Mouse (Mus musculus) ES-E14 (cell line): ENCODE results near the gene Lpar6. TPM values are rescaled to one million over a fixed set of nuclear protein-coding genes. Genes with fewer than 3 reads are reported as not detected.

Source experiments
- DNase-seq: peaks from one replicate; pipeline ENCODE4 v3.0.0-alpha.2; 2013; ENCODE audit warnings: low read depth, low spot score
- H3K27ac ChIP-seq: 2 replicates; pipeline ENCODE4 v1.5.1; 2012; ENCODE audit warnings: low read depth, mild to moderate bottlenecking, low read length, moderate library complexity, mixed read lengths; ENCODE audit not compliant: poor library complexity, insufficient read depth, severe bottlenecking
- H3K36me3 ChIP-seq: 2 replicates; pipeline ENCODE4 v1.6.1; 2012; ENCODE audit warnings: mild to moderate bottlenecking, low read length, moderate library complexity, mixed read lengths; ENCODE audit not compliant: control insufficient read depth, poor library complexity, insufficient read depth, severe bottlenecking
- H3K4me1 ChIP-seq, 2 experiments: fragments of 150-350 bp in 1 of 2; sonication (generic) in 1 of 2; 2 replicates each; pipeline ENCODE4 v1.6.1; 2012; ENCODE audit warnings: low read length in 2 of 2, mild to moderate bottlenecking in 1 of 2, mixed read lengths in 1 of 2; ENCODE audit not compliant: control insufficient read depth in 2 of 2, insufficient read depth in 2 of 2, poor library complexity in 1 of 2
- H3K4me3 ChIP-seq, 2 experiments: fragments of 150-350 bp in 1 of 2; sonication (generic) in 1 of 2; 2 replicates each; pipeline ENCODE4 v1.5.1; 2012; ENCODE audit warnings: low read length in 2 of 2, low read depth in 1 of 2, mild to moderate bottlenecking in 1 of 2, mixed read lengths in 1 of 2; ENCODE audit not compliant: insufficient read depth in 1 of 2, poor library complexity in 1 of 2, severe bottlenecking in 1 of 2
- H3K9ac ChIP-seq: 2 replicates; pipeline ENCODE4 v1.6.1; 2012; ENCODE audit warnings: low read depth, mild to moderate bottlenecking, low read length, mixed read lengths; ENCODE audit not compliant: poor library complexity, insufficient read depth, severe bottlenecking
- H3K9me3 ChIP-seq: fragments of 150-350 bp; sonication (generic); 2 replicates; pipeline ENCODE4 v1.6.1; 2012; ENCODE audit warnings: low read depth, mild to moderate bottlenecking, low read length; ENCODE audit not compliant: control insufficient read depth, insufficient read depth
- CHD2 ChIP-seq: IDR thresholded peaks from 2 replicates; pipeline ENCODE4 v1.6.1; 2014; ENCODE audit warnings: mild to moderate bottlenecking, low read depth, low read length, inconsistent platforms
- HCFC1 ChIP-seq: IDR thresholded peaks from 2 replicates; pipeline ENCODE4 v1.6.1; 2012; ENCODE audit warnings: low read length, inconsistent platforms, borderline replicate concordance; ENCODE audit not compliant: insufficient read depth
- MAFK ChIP-seq: IDR thresholded peaks from 2 replicates; pipeline ENCODE4 v1.6.1; 2014; ENCODE audit warnings: mild to moderate bottlenecking, low read depth, low read length, inconsistent platforms; ENCODE audit not compliant: insufficient read depth
- ZC3H11A ChIP-seq: IDR thresholded peaks from 2 replicates; pipeline ENCODE4 v1.6.1; 2012; ENCODE audit warnings: low read depth, mild to moderate bottlenecking, inconsistent platforms, low read length, borderline replicate concordance
- ZNF384 ChIP-seq: IDR thresholded peaks from 2 replicates; pipeline ENCODE4 v1.6.1; 2012; ENCODE audit warnings: low read depth, low read length, inconsistent platforms
- in situ Hi-C, 2 experiments: fragments of 600-800 bp; cut with MboI; formaldehyde crosslinking; loops; one replicate each; pipeline ENCODE4 v1.15.1; 2025; ENCODE audit warnings: low sequenced_read_pairs in 2 of 2, inconsistent platforms in 1 of 2; ENCODE audit not compliant: unreplicated experiment in 2 of 2
- total RNA-seq: library from RNA; depleted of rRNA; stranded (reverse); fragments of 300-350 nt; gene quantifications from 2 replicates; pipeline ENCODE4 v1.2.3, GENCODE M21; 2012

Gene Lpar6
- total RNA-seq, 1 experiment, result 6.2 TPM

DNA sequence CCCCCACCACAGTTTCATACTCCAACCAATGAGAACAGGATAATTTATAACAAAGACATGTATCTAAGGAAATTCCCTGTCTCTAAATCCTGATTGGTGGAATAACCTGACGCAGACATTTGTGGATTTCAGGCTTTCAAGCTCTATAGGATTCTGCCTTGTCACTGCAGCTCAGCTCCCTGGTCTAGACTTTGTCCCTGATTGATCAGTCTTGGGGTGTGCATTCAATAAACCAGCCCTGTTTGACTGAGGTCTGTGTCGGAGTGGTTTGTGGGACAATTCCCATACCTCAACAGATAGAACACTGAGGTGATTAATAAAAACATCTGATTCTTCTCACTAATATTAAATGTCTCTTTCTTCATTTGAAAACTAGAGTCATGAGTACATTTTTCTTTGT lies 12.4 kb downstream of the Lpar6 start:
- no peak for DNase-seq
- Histone ChIP-seq H3K27ac (no peak overlapping the region), H3K36me3 (no peaks in the 10 kb centered on the region), H3K9ac (no peak overlapping the region), H3K4me1 (peaks cover 0 to 5% of the 10 kb centered on the region in 2 experiments; a peak in 3 of 4 replicates), H3K4me3 (no peak overlapping the region), H3K9me3 (no peaks in the 10 kb centered on the region)
- TF ChIP-seq HCFC1, result no peak
- TF ChIP-seq MAFK, result no peak
- no peak for TF ChIP-seq ZNF384
- no peak for TF ChIP-seq ZC3H11A
- TF ChIP-seq CHD2, result no peak
- in situ Hi-C loops, result no loop called here

DNA sequence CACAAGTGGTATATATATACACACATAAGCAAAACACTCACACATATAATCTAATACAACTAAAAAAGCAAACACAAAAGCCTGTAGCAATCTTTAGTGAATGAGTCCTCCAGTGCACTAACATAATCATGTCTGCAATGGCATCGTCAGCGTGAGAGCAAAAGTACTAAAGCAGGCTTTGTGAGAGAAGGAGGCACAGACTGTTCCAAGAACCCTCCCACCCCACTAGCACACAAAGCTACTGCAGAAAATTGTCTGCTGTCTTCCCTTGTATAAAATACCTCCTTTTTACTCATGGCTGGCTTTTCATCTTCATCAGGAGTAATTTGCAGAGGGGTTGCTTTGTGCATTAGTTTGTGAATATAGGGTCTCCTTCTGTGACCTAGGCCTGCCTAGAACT lies 14.6 kb downstream of the Lpar6 start:
- TF ChIP-seq ZC3H11A (no peak), HCFC1 (no peak), MAFK (no peak), CHD2 (no peak), ZNF384 (no peak)
- no peak overlapping the region for H3K9ac ChIP-seq
- H3K9me3 ChIP-seq, result no peaks in the 10 kb centered on the region
- DNase-seq, result no peak
- no peaks in the 10 kb centered on the region for H3K36me3 ChIP-seq
- in situ Hi-C loops, result no loop called here
- H3K27ac ChIP-seq, result no peak overlapping the region
- peaks cover 0 to 6% of the 10 kb centered on the region in 2 experiments; a peak in 3 of 4 replicates for H3K4me1 ChIP-seq
- H3K4me3 ChIP-seq, result no peak overlapping the region

- Histone ChIP-seq H3K9me3 (no peaks in the 10 kb centered on the region), H3K4me1 (peaks cover 0 to 6% of the 10 kb centered on the region in 2 experiments; a peak in 3 of 4 replicates), H3K9ac (no peak overlapping the region), H3K27ac (no peak overlapping the region; the same call in 1 of the 2 replicates), H3K4me3 (no peak overlapping the region), H3K36me3 (no peaks in the 10 kb centered on the region)
- TF ChIP-seq MAFK, result no peak
- no peak for TF ChIP-seq CHD2
- TF ChIP-seq ZNF384, result peak; percentile 78
- no peak for TF ChIP-seq HCFC1
- TF ChIP-seq ZC3H11A, result no peak
- no peak for DNase-seq
- in situ Hi-C loops, result no loop called here
Observed at GRCm38 (mm10) chr14:73253453-73254251, 16.0 kb downstream of the Lpar6 start.

GRCm38 (mm10) chr14:73254412-73254811 lies 16.7 kb downstream of the Lpar6 start:
- no peak overlapping the region for H3K4me3 ChIP-seq
- TF ChIP-seq MAFK (no peak), ZC3H11A (no peak), CHD2 (no peak), ZNF384 (no peak), HCFC1 (no peak)
- H3K9me3 ChIP-seq, result no peaks in the 10 kb centered on the region
- DNase-seq, result no peak
- no peaks in the 10 kb centered on the region for H3K36me3 ChIP-seq
- no peak overlapping the region for H3K9ac ChIP-seq
- peaks cover 0 to 6% of the 10 kb centered on the region in 2 experiments; a peak in 3 of 4 replicates for H3K4me1 ChIP-seq
- H3K27ac ChIP-seq, result peak overlapping the region; percentile 80
- in situ Hi-C loops, result no loop called here
